Mouse (Mus musculus): Measurements from ENCODE around the gene Ubl7.

DNA sequence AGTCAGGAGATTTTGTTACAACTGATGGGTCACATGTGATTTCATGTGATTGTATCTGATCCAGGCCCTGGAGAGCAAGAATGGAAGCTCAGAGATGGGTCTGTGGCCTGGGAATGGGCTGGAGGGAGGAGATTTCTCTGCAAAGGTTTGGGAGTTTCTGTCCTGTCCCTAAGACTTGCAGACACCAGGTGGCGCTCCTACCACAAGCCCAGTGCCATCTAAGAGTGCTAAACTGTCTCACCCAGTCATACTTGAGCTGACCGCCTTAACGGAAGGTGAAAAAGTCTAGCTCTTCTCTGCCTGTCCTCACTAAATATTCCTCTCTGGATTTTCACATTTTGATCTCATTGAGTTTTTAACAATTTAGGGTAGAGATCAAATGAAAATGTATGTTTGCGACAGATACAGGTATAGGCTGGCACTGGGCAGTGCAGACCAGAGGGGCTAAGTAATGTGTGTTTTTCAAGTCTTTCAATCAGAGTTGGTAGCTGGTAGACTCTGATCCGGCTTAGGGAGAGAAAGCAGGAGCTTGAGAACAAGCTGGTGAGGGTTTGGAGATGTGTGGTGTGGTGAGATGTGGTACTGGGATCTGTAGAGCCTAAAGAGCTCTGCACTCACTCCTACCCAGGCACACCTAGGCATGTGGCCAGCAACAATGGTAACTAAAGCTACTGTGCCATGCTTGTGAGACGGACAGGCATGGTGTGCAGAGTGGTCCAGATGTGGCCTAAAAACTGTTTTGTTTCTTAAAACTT is 25.1 kb downstream of the Ubl7 start:
- TF ChIP-seq POLR2A (IDR thresholded peaks at IDR 0.05; ENCODE audit: low read depth, low read length) (no peak), CTCF (IDR thresholded peaks at IDR 0.05; ENCODE audit: extremely low read depth, insufficient read depth, insufficient read length, insufficient replicate concordance) (peak; percentile 90; the same call in 1 of the 2 replicates)
